Mouse (Mus musculus): ENCODE data around the gene Olfr190. TPM values are rescaled to one million over a fixed set of nuclear protein-coding genes. Genes with fewer than 3 reads are reported as not detected.
"Not testable (repeated sequence)": the region's sequence is repeated elsewhere in the genome, so short reads cannot be mapped to it uniquely, and the experiment has no call there.

Gene Olfr190
- polyA plus RNA-seq, 1 experiment = not detected

DNA sequence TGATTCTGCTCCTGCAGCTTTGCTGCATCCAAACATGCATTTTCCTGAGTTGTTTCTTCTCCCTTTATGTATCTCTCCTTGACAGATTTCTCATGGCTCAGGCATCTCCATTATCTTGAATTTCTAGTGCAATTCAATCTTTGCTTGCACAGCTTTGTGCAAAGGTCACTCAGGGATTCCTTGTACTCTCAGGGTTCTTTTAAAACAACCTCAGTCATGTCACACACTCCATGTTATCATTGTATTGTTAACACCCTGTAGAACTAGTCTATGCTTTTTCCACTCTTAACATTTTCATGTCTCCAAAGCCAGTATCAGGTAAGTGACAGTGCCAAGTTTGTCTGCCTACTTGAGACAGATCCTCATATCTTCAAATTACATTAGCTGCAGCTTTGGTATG lies 6.0 kb downstream of the Olfr190 start:
- Histone ChIP-seq H3K4me1 (ENCODE audit: control insufficient read depth, insufficient read depth, insufficient read length) (no peaks in the 10 kb centered on the region), H3K27me3 (ENCODE audit: control insufficient read depth, insufficient read depth, low read length) (no peaks in the 10 kb centered on the region), H3K36me3 (ENCODE audit: control insufficient read depth, insufficient read depth, low read length) (no peaks in the 10 kb centered on the region), H3K27ac (ENCODE audit: insufficient read depth, low read length) (no peak overlapping the region), H3K4me3 (ENCODE audit: extremely low read depth, insufficient read depth, insufficient read length) (no peak overlapping the region)
- TF ChIP-seq POLR2A (IDR thresholded peaks at IDR 0.05; ENCODE audit: low read depth, low read length) = no peak
- TF ChIP-seq CTCF (IDR thresholded peaks at IDR 0.05; ENCODE audit: extremely low read depth, insufficient read depth, insufficient read length, insufficient replicate concordance) = no peak
- no peak for DNase-seq (ENCODE audit: low read depth in 1 of 2, low spot score in 2 of 2)

DNA sequence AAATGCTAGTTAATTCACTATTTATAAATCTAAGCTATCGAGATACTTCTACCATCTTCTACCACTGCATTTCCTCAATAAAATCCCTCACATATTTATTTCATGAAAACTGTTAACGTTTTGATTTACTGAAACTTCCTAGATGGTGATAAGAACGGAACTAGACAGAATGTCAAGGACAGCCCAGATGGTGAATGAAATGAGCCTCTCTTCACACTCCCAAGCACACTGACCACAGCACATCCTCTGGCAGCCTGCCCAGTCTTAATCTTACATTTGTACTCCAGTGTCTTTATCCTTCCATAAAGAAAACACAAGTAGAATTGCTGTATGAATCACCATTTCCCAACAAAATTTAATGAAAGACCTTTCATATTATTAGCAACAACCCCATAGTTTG lies 15.4 kb downstream of the Olfr190 start:
- H3K36me3 ChIP-seq (ENCODE audit: control insufficient read depth, insufficient read depth, low read length); H3K27me3 ChIP-seq (ENCODE audit: control insufficient read depth, insufficient read depth, low read length); H3K4me3 ChIP-seq (ENCODE audit: extremely low read depth, insufficient read depth, insufficient read length); H3K4me1 ChIP-seq (ENCODE audit: control insufficient read depth, insufficient read depth, insufficient read length); H3K27ac ChIP-seq (ENCODE audit: insufficient read depth, low read length); DNase-seq (ENCODE audit: low read depth in 1 of 2, low spot score in 2 of 2): not testable (repeated sequence)
- WGBS = 68% methylated on average over 3 of the region's 3 CpGs

DNA sequence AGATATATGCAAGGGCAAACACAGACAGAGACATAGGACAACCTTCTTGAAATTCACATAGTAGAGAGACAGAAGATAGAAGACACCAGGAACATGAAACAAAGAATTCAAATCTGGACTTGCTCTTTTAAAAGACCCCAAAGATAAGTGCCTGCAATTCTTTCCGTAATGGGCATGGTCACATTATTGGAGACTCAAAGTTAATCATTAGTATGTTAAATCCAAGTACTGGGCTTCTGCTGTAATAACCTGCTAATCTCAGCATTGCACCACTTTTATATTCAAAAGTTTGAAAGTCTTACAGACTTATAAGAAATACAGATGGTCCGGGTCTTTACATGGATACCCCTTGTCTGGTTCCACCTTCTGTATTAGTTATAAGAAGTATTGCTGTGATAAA lies 28.5 kb downstream of the Olfr190 start:
- DNase-seq (ENCODE audit: low read depth in 1 of 2, low spot score in 2 of 2); H3K4me3 ChIP-seq (ENCODE audit: extremely low read depth, insufficient read depth, insufficient read length); H3K27ac ChIP-seq (ENCODE audit: insufficient read depth, low read length); H3K36me3 ChIP-seq (ENCODE audit: control insufficient read depth, insufficient read depth, low read length); H3K27me3 ChIP-seq (ENCODE audit: control insufficient read depth, insufficient read depth, low read length); H3K4me1 ChIP-seq (ENCODE audit: control insufficient read depth, insufficient read depth, insufficient read length): not testable (repeated sequence)
- 94% methylated on average over 2 of the region's 2 CpGs for WGBS

DNA sequence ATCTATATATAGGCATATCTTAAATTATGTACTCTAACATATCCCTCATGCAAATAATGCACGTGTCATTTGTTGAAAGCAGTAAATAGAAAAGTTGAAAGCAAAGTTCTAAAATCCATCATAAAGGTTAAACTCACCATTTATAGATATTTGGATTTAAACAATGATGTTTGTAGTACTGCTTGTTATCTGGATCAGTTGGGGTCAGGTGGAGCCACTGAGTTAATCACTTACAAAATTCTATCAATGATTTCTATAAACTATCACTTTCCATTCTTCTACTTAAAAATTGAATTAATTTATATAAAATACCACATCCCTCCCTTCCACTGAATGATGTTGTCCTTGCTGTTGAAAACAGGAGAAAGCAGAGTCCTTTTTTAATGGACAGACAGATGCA lies 28.9 kb downstream of the Olfr190 start:
- H3K27ac ChIP-seq (ENCODE audit: insufficient read depth, low read length) = no peak overlapping the region
- no peak for TF ChIP-seq POLR2A (IDR thresholded peaks at IDR 0.05; ENCODE audit: low read depth, low read length)
- TF ChIP-seq CTCF (IDR thresholded peaks at IDR 0.05; ENCODE audit: extremely low read depth, insufficient read depth, insufficient read length, insufficient replicate concordance) = no peak
- H3K4me1 ChIP-seq (ENCODE audit: control insufficient read depth, insufficient read depth, insufficient read length) = no peaks in the 10 kb centered on the region
- H3K36me3 ChIP-seq (ENCODE audit: control insufficient read depth, insufficient read depth, low read length) = no peaks in the 10 kb centered on the region
- WGBS = 65% methylated on average over 1 of the region's 1 CpGs
- no peak overlapping the region for H3K4me3 ChIP-seq (ENCODE audit: extremely low read depth, insufficient read depth, insufficient read length)
- no peaks in the 10 kb centered on the region for H3K27me3 ChIP-seq (ENCODE audit: control insufficient read depth, insufficient read depth, low read length)
- DNase-seq (ENCODE audit: low read depth in 1 of 2, low spot score in 2 of 2) = no peak

DNA sequence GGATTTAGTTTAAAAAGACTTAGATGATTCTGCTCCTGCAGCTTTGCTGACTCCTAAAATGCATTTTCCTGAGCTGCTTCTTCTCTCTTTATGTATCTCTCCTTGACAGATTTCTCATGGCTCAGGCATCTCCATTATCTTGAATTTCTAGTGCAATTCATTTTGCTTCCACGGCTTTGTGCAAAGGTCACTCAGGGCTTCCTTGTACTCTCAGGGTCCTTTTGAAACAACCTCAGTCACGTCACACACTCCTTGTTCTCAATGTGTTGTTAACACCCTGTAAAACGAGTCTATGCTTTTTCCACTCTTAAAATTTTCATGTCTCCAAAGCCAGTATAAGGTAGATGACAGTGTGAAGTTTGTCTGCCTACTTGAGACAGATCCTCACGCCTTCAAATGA lies 30.2 kb downstream of the Olfr190 start:
- H3K4me1 ChIP-seq (ENCODE audit: control insufficient read depth, insufficient read depth, insufficient read length) = no peaks in the 10 kb centered on the region
- no peaks in the 10 kb centered on the region for H3K27me3 ChIP-seq (ENCODE audit: control insufficient read depth, insufficient read depth, low read length)
- TF ChIP-seq POLR2A (IDR thresholded peaks at IDR 0.05; ENCODE audit: low read depth, low read length) (no peak), CTCF (IDR thresholded peaks at IDR 0.05; ENCODE audit: extremely low read depth, insufficient read depth, insufficient read length, insufficient replicate concordance) (no peak)
- no peak for DNase-seq (ENCODE audit: low read depth in 1 of 2, low spot score in 2 of 2)
- 75% methylated on average over 4 of the region's 4 CpGs for WGBS
- H3K27ac ChIP-seq (ENCODE audit: insufficient read depth, low read length) = no peak overlapping the region
- no peak overlapping the region for H3K4me3 ChIP-seq (ENCODE audit: extremely low read depth, insufficient read depth, insufficient read length)
- no peaks in the 10 kb centered on the region for H3K36me3 ChIP-seq (ENCODE audit: control insufficient read depth, insufficient read depth, low read length)

DNA sequence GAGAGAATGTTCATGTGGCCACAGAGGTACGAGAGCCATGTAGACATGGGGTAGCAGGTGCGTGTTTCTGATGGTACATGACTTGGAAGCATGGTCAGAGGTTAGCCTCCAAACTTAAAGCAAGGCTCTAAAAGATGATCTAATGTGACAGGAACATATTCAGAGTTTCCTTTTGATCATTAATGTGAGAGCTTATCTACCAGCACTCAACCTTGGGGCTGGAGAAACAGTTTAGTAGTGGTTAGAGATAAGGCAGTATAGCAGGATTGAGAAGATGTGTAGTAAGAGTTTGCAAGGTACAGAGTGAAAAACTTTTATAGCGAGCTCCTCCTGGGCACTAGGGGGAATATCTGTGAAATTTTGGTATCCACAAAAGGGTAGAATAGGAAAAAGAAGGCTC lies 32.0 kb downstream of the Olfr190 start:
- no peaks in the 10 kb centered on the region for H3K27me3 ChIP-seq (ENCODE audit: control insufficient read depth, insufficient read depth, low read length)
- H3K4me3 ChIP-seq (ENCODE audit: extremely low read depth, insufficient read depth, insufficient read length) = no peak overlapping the region
- TF ChIP-seq CTCF (IDR thresholded peaks at IDR 0.05; ENCODE audit: extremely low read depth, insufficient read depth, insufficient read length, insufficient replicate concordance) (no peak), POLR2A (IDR thresholded peaks at IDR 0.05; ENCODE audit: low read depth, low read length) (no peak)
- no peaks in the 10 kb centered on the region for H3K4me1 ChIP-seq (ENCODE audit: control insufficient read depth, insufficient read depth, insufficient read length)
- WGBS = 75% methylated on average over 3 of the region's 3 CpGs
- H3K27ac ChIP-seq (ENCODE audit: insufficient read depth, low read length) = no peak overlapping the region
- DNase-seq (ENCODE audit: low read depth in 1 of 2, low spot score in 2 of 2) = no peak
- no peaks in the 10 kb centered on the region for H3K36me3 ChIP-seq (ENCODE audit: control insufficient read depth, insufficient read depth, low read length)

DNA sequence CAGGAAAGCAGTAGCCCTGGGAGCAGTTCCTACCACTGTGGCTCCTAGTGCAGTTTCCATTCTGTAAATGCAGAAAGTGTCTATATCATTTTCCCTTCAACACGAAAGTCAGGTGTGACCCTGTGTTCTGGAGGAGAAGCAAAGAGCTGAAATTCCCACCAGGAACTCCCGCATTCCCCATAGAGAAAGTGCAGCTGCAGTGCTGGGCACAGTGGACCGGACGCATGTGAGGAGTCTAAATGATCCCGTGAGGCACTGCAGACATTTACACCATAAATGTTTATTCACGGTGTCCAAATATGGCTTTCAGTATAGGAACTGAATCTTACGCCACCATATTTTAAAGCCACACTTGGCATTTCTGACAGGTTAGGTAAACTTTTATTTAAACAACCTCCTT lies 38.1 kb downstream of the Olfr190 start, which contains the start of gene Olfr187:
Gene Olfr187 (minus strand): TSS at position 58 of the 400 bp plus-strand sequence.
- no peak within 1 kb of the TSS for H3K27ac ChIP-seq (ENCODE audit: insufficient read depth, low read length)
- no peak for TF ChIP-seq CTCF (IDR thresholded peaks at IDR 0.05; ENCODE audit: extremely low read depth, insufficient read depth, insufficient read length, insufficient replicate concordance)
- no peak for TF ChIP-seq POLR2A (IDR thresholded peaks at IDR 0.05; ENCODE audit: low read depth, low read length)
- H3K4me3 ChIP-seq (ENCODE audit: extremely low read depth, insufficient read depth, insufficient read length) = no peak within 1 kb of the TSS
- H3K4me1 ChIP-seq (ENCODE audit: control insufficient read depth, insufficient read depth, insufficient read length) = no peaks in the 10 kb centered on the region
- WGBS = 88% methylated on average over 7 of the region's 7 CpGs
- DNase-seq (ENCODE audit: low read depth in 1 of 2, low spot score in 2 of 2) = no peak
- H3K36me3 ChIP-seq (ENCODE audit: control insufficient read depth, insufficient read depth, low read length) = no peaks in the 10 kb centered on the region
- H3K27me3 ChIP-seq (ENCODE audit: control insufficient read depth, insufficient read depth, low read length) = no peaks in the 10 kb centered on the region

DNA sequence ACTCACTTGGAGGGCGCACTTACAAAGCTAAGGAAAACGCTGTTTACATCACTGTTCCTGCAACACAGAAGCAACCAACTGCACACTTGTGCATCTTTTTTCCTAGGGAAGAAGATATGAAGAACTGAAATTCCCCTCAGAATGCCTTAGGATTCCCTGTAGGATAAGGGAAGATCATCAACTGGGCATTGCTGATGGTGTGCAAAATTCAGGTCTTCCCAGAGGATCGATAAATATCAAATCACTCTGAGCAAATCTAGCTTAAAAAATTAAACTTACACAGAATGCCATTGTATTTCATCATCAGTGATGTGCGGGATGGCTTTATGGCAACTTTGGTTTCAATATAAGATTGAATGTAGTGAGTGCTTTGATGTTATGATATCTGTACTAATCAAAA lies 47.6 kb downstream of the Olfr190 start, which contains the start of gene Olfr186:
Gene Olfr186 (minus strand): TSS at position 101 of the 400 bp plus-strand sequence.
- DNase-seq (ENCODE audit: low read depth in 1 of 2, low spot score in 2 of 2) = no peak
- H3K4me3 ChIP-seq (ENCODE audit: extremely low read depth, insufficient read depth, insufficient read length) = no peak within 1 kb of the TSS
- no peak for TF ChIP-seq CTCF (IDR thresholded peaks at IDR 0.05; ENCODE audit: extremely low read depth, insufficient read depth, insufficient read length, insufficient replicate concordance)
- no peaks in the 10 kb centered on the region for H3K36me3 ChIP-seq (ENCODE audit: control insufficient read depth, insufficient read depth, low read length)
- H3K27ac ChIP-seq (ENCODE audit: insufficient read depth, low read length) = no peak within 1 kb of the TSS
- H3K4me1 ChIP-seq (ENCODE audit: control insufficient read depth, insufficient read depth, insufficient read length) = no peaks in the 10 kb centered on the region
- H3K27me3 ChIP-seq (ENCODE audit: control insufficient read depth, insufficient read depth, low read length) = no peaks in the 10 kb centered on the region
- WGBS = 88% methylated on average over 4 of the region's 4 CpGs

Other genes starting within 250 kb of the Olfr190 start
- gene Olfr177, start 203.2 kb downstream of the Olfr190 start, polyA plus RNA-seq (2012; rRNA removed) = not detected in 2 replicates
- gene Olfr178, start 185.9 kb downstream of the Olfr190 start, polyA plus RNA-seq (2012; rRNA removed) = not detected in 2 replicates
- not detected in 2 replicates for gene Olfr181, start 149.2 kb downstream of the Olfr190 start, polyA plus RNA-seq (2012; rRNA removed)
- gene Olfr180, start 148.6 kb downstream of the Olfr190 start, polyA plus RNA-seq (2012; rRNA removed) = not detected in 2 replicates
- gene Olfr183, start 82.6 kb downstream of the Olfr190 start, polyA plus RNA-seq (2012; rRNA removed) = not detected in 2 replicates
- not detected in 2 replicates for gene Olfr186, start 47.7 kb downstream of the Olfr190 start, polyA plus RNA-seq (2012; rRNA removed)
- gene Olfr187, start 38.2 kb downstream of the Olfr190 start, polyA plus RNA-seq (2012; rRNA removed) = not detected in 2 replicates
- not detected in 2 replicates for gene Olfr191, start 11.8 kb upstream of the Olfr190 start, polyA plus RNA-seq (2012; rRNA removed)
- not detected in 2 replicates for gene Olfr193, start 33.9 kb upstream of the Olfr190 start, polyA plus RNA-seq (2012; rRNA removed)
- gene Olfr194, start 43.1 kb upstream of the Olfr190 start, polyA plus RNA-seq (2012; rRNA removed) = not detected in 2 replicates
- gene Olfr195, start 69.0 kb upstream of the Olfr190 start, polyA plus RNA-seq (2012; rRNA removed) = not detected in 2 replicates
- gene Olfr196, start 92.4 kb upstream of the Olfr190 start, polyA plus RNA-seq (2012; rRNA removed) = not detected in 2 replicates
- not detected in 2 replicates for gene Olfr198, start 125.5 kb upstream of the Olfr190 start, polyA plus RNA-seq (2012; rRNA removed)
- not detected in 2 replicates for gene Olfr199, start 141.8 kb upstream of the Olfr190 start, polyA plus RNA-seq (2012; rRNA removed)
- gene Olfr201, start 194.6 kb upstream of the Olfr190 start, polyA plus RNA-seq (2012; rRNA removed) = not detected in 2 replicates
- not detected in 2 replicates for gene Olfr202, start 208.8 kb upstream of the Olfr190 start, polyA plus RNA-seq (2012; rRNA removed)
- gene Olfr203, start 220.9 kb upstream of the Olfr190 start, polyA plus RNA-seq (2012; rRNA removed) = not detected in 2 replicates
- not detected in 2 replicates for gene Olfr204, start 240.2 kb upstream of the Olfr190 start, polyA plus RNA-seq (2012; rRNA removed)

All from spleen, adult 2 months (tissue).